Comparison of ENCODE assay signal across 8 mouse cellular contexts in the genomic region with DNA sequence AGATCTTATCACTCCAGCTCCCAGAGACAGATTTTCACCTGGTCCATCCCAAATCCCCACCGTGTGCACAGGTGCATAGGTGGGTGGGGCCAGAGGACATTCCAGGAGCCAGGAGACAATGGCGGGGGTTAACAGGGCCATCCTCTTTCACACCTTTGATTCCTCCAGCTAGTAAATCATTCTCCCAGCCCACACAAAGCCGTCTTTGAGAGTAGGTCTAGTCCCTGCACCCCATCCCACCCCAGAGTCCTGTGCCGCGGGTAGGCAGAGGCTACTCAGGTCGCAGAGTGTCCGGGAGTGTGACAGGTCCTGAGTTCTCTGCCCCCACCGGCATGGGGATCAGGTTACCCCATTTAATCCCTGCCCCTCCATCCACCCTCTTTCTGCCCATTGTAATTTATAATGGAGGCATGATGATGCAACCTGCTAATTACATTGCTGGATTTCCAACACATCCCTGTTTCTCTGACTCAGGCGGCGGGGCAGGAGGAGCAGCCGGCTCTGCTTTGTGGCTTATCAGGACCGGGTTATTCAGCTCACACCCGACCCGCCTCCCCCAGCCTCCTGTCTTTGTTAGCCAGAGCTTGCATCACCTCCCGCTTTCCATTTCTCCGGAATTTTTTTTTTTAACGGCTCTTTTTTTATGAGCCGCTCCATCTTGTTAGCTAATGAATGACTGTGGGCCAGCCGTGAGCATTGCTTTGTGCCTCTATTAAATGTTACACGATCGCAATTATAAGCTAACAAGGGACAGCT.
DNase-seq lines count a peak whose midpoint lies in the region; ATAC-seq lines count a peak whose summit lies in the region.

No protein-coding gene starts in this region.

- peak; percentile 49 for DNase-seq in 3134 (ENCODE audit: extremely low read depth, insufficient read length, low spot score)
- DNase-seq in ZHBTc4 (ENCODE audit: low read depth, low spot score) = peak; percentile 75
- peak; percentile 44 for DNase-seq in kidney, postnatal 14 days
- DNase-seq in gastrocnemius, adult 18-20 months (ENCODE audit: low spot score) = no peak
- no peak for DNase-seq in thymus, postnatal 10 days (ENCODE audit: low spot score in 2 of 2)
- DNase-seq in cerebellum, adult 9-10 months = no peak

- no peaks in the 10 kb centered on the region for H3K36me3 ChIP-seq in heart, embryonic 12.5 days
- no peaks in the 10 kb centered on the region for H3K36me3 ChIP-seq in midbrain, embryonic 13.5 days

- H3K4me2 ChIP-seq in heart, embryonic 12.5 days = peak overlapping the region; percentile 48
- peak overlapping the region; percentile 36 for H3K4me2 ChIP-seq in midbrain, embryonic 13.5 days (replicated peaks)

- no peak overlapping the region for H3K27ac ChIP-seq in heart, embryonic 12.5 days (ENCODE audit: poor library complexity, severe bottlenecking)
- H3K27ac ChIP-seq in midbrain, embryonic 13.5 days = peak overlapping the region; percentile 91

- peaks cover 26% of the 10 kb centered on the region for H3K4me1 ChIP-seq in heart, embryonic 12.5 days (replicated peaks)
- peaks cover 53% of the 10 kb centered on the region for H3K4me1 ChIP-seq in midbrain, embryonic 13.5 days (replicated peaks)

- H3K9me3 ChIP-seq in heart, embryonic 12.5 days (replicated peaks) = peaks cover 10% of the 10 kb centered on the region
- no peaks in the 10 kb centered on the region for H3K9me3 ChIP-seq in midbrain, embryonic 13.5 days

- peaks cover 52% of the 10 kb centered on the region for H3K27me3 ChIP-seq in heart, embryonic 12.5 days (replicated peaks)
- H3K27me3 ChIP-seq in midbrain, embryonic 13.5 days = peaks cover 4% of the 10 kb centered on the region; the same call in 1 of the 2 replicates

- H3K4me3 ChIP-seq in heart, embryonic 12.5 days = peak overlapping the region; percentile 4; the same call in 1 of the 2 replicates
- 0 out of 2 replicates have a peak overlapping the region, but pooled peaks have one; percentile 8 for H3K4me3 ChIP-seq in midbrain, embryonic 13.5 days (replicated peaks)

- WGBS in heart, embryonic 12.5 days = 5% methylated on average over 21 of the region's 21 CpGs
- WGBS in midbrain, embryonic 13.5 days = 4% methylated on average over 21 of the region's 21 CpGs

- no peak overlapping the region for H3K9ac ChIP-seq in heart, embryonic 12.5 days
- H3K9ac ChIP-seq in midbrain, embryonic 13.5 days (replicated peaks) = peak overlapping the region; percentile 53

- ATAC-seq in heart, embryonic 12.5 days (ENCODE audit: insufficient number of reproducible peaks, low FRiP score) = no peak
- ATAC-seq in midbrain, embryonic 13.5 days = peak; percentile 78

Comparison
In these comparisons a context has a peak if more than half of its experiments do, and no peak if none do; other contexts are left out.
1. DNase-seq: peak in 3134 (single experiment), ZHBTc4 (single experiment) and kidney, postnatal 14 days (single experiment); none in gastrocnemius, adult 18-20 months (single experiment), thymus, postnatal 10 days (0 of 2) and cerebellum, adult 9-10 months (single experiment).